Mouse (Mus musculus) liver, adult 2 months (tissue): ENCODE measurements at regions not wholly inside any gene's neighbourhood (a gene's known extent, or its start where the extent isn't known, plus 50 kb on each side); places are given as distances from the start of the nearest gene placed in this dataset.

Experiments used
- DNase-seq: peaks from one replicate; pipeline ENCODE4 v3.0.0-alpha.2; 2011; ENCODE audit warnings: low read depth, low spot score; ENCODE audit errors: extremely low read depth
- H3K27ac ChIP-seq: fragments of 200-500 bp; replicated peaks from 2 replicates; pipeline ENCODE4 v1.5.1; 2012; ENCODE audit warnings: low read depth, mild to moderate bottlenecking, control low read depth, inconsistent platforms, low read length; ENCODE audit not compliant: insufficient read depth
- H3K27me3 ChIP-seq: fragments of 200-500 bp; 2 replicates; pipeline ENCODE4 v1.6.1; 2012; ENCODE audit warnings: mild to moderate bottlenecking, moderate library complexity, low read length, inconsistent platforms; ENCODE audit not compliant: control insufficient read depth, insufficient read depth
- H3K36me3 ChIP-seq: fragments of 200-500 bp; 2 replicates; pipeline ENCODE4 v1.6.1; 2012; ENCODE audit warnings: low read length, inconsistent platforms; ENCODE audit not compliant: control insufficient read depth, insufficient read depth
- H3K4me1 ChIP-seq: fragments of 200-500 bp; 2 replicates; pipeline ENCODE4 v1.6.1; 2011; ENCODE audit warnings: low read length; ENCODE audit not compliant: control insufficient read depth, insufficient read depth
- H3K4me3 ChIP-seq: fragments of 200-500 bp; 2 replicates; pipeline ENCODE4 v1.5.1; 2011; ENCODE audit warnings: low read depth, mild to moderate bottlenecking, control low read depth, low read length, moderate library complexity; ENCODE audit not compliant: insufficient read depth
- H3K79me2 ChIP-seq: fragments of 200-500 bp; 2 replicates; pipeline ENCODE4 v1.6.1; 2012; ENCODE audit warnings: inconsistent platforms, mild to moderate bottlenecking, low read length, moderate library complexity; ENCODE audit not compliant: control insufficient read depth, insufficient read depth
- H3K9ac ChIP-seq: fragments of 200-500 bp; 2 replicates; pipeline ENCODE4 v1.6.1; 2012; ENCODE audit warnings: low read depth, mild to moderate bottlenecking, control low read depth, inconsistent platforms, low read length
- CTCF ChIP-seq: fragments of 200-500 bp; IDR thresholded peaks from 2 replicates; pipeline ENCODE4 v1.5.1; 2011; ENCODE audit warnings: low read depth, low read length, control low read depth
- POLR2A ChIP-seq: fragments of 200-500 bp; IDR thresholded peaks from 2 replicates; pipeline ENCODE4 v1.6.1; 2011; ENCODE audit warnings: low read length, control low read depth; ENCODE audit not compliant: insufficient read depth; ENCODE audit errors: extremely low read depth
- WGBS: fragments of 180-500 bp; shearing (Covaris S2); methylation state at CpG from one replicate; pipeline ENCODE4 v1.1.7; 2018; 5-methylcytosine and 5-hydroxymethylcytosine counted together

DNA sequence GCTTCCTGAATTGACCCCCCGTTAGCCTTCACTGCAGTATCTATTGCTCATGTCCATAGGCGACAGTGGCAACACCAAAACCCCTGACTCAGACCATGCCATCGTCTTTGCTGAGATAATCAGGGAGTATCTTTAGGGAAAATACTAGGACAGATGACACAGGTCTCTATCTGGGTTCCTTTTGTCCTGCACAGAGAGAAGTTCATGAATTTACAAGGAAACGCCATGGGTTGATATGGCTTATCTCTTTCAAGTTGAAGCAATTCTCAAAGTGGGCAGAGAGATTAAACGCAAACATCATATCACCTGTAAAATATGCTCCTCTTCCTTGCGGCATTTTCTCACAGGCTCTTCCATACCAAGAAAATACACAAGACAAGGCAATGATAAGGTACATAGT lies 124.8 kb upstream of the Klf6 start:
- no peak overlapping the region for H3K4me3 ChIP-seq
- H3K4me1 ChIP-seq, result no peaks in the 10 kb centered on the region
- H3K9ac ChIP-seq, result no peak overlapping the region
- no peak for DNase-seq
- H3K27ac ChIP-seq, result no peak overlapping the region
- no peaks in the 10 kb centered on the region for H3K79me2 ChIP-seq
- H3K27me3 ChIP-seq, result no peaks in the 10 kb centered on the region
- H3K36me3 ChIP-seq, result no peaks in the 10 kb centered on the region
- WGBS, result 89% methylated on average over 6 of the region's 6 CpGs
- TF ChIP-seq CTCF (no peak), POLR2A (no peak)

DNA sequence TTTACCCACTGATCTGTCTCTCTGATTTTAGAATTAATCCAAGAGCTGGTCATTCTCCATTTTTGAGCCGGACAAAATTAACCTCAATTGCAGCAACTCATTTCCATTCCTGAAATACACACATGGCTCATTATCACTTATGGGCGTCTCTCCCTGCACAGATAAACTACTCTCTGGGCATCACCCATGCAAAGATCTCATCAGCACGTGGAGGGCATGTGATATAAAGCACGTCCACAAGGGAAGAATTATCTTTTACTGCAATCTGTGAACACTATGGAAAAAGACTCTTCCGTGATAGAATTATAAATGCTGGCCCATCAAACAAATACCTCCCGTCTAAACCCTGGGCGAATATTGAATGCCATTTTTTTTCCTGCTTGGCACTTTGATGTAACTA lies 124.1 kb upstream of the Klf6 start:
- H3K27ac ChIP-seq, result no peak overlapping the region
- no peaks in the 10 kb centered on the region for H3K27me3 ChIP-seq
- H3K9ac ChIP-seq, result no peak overlapping the region
- no peak for DNase-seq
- H3K79me2 ChIP-seq, result no peaks in the 10 kb centered on the region
- no peak overlapping the region for H3K4me3 ChIP-seq
- no peaks in the 10 kb centered on the region for H3K4me1 ChIP-seq
- WGBS, result 89% methylated on average over 7 of the region's 7 CpGs
- H3K36me3 ChIP-seq, result no peaks in the 10 kb centered on the region
- TF ChIP-seq POLR2A (no peak), CTCF (no peak)

DNA sequence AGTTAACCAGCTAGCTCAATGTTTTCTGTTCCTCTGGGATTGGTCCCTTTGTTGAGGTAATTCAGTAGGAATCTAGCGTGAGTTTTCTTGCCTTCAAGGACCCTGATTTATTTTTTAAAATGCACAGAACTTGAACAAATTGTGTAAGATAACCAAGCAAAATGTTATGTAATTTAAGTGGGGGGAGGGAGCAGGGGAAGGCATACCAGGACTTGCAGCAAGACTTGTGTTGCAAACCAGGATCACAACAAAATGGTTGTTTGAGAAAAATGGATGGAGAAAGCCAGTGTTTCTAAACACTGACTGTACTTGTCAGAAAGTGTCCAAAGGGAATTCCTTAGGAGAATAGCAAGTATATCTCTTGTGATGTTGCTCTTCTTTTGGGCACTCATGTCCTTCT lies 120.5 kb upstream of the Klf6 start:
- no peaks in the 10 kb centered on the region for H3K79me2 ChIP-seq
- no peak overlapping the region for H3K9ac ChIP-seq
- H3K27ac ChIP-seq, result no peak overlapping the region
- H3K27me3 ChIP-seq, result no peaks in the 10 kb centered on the region
- 96% methylated on average over 1 of the region's 1 CpGs for WGBS
- DNase-seq, result no peak
- H3K4me3 ChIP-seq, result no peak overlapping the region
- H3K4me1 ChIP-seq, result no peaks in the 10 kb centered on the region
- TF ChIP-seq CTCF (no peak), POLR2A (no peak)
- no peaks in the 10 kb centered on the region for H3K36me3 ChIP-seq

DNA sequence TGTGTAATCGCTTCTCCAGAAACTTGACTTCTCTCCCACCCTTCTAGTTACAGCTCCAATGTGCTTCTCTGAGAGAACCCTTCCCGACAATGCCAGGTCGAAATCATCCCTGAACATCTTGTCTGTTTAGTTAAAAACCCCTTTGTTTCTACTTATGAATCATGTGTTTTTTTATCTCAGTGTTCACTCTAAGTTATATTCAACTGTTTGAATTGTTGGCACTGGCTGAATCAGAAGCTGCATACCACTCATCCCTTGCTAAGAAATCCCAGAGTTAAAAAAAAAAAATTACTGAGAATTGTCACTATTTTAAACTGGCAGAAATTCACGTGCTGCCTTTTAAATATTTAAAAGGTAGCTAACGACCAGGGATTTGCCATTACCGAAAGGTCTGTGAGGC lies 116.3 kb upstream of the Klf6 start:
- WGBS, result 88% methylated on average over 6 of the region's 6 CpGs
- H3K9ac ChIP-seq, result no peak overlapping the region
- H3K4me3 ChIP-seq, result no peak overlapping the region
- H3K27ac ChIP-seq, result no peak overlapping the region
- no peak for DNase-seq
- TF ChIP-seq POLR2A, result no peak
- no peak for TF ChIP-seq CTCF
- H3K27me3 ChIP-seq, result no peaks in the 10 kb centered on the region
- no peaks in the 10 kb centered on the region for H3K4me1 ChIP-seq
- no peaks in the 10 kb centered on the region for H3K36me3 ChIP-seq
- H3K79me2 ChIP-seq, result no peaks in the 10 kb centered on the region

DNA sequence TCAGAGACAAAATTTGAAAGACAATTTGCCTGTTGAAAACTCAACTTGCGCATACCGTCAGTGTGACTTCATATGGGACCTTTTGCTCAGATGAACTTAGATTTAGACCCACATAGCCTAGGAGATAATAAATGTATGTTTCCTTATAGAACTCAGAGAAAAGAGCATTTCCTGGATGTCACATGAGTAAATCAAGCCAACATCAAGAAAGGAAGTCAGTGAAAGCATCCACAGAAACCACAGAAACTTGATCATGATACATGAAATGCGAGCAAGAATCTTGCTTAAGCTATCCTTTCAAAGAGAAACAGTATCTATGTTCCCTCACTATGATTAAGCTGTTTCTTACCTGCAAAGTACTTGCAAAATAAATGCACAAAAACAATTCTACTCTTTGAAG lies 104.1 kb upstream of the Klf6 start:
- Histone ChIP-seq H3K27me3 (no peaks in the 10 kb centered on the region), H3K27ac (no peak overlapping the region), H3K36me3 (no peaks in the 10 kb centered on the region), H3K4me1 (no peaks in the 10 kb centered on the region), H3K9ac (no peak overlapping the region), H3K4me3 (no peak overlapping the region), H3K79me2 (no peaks in the 10 kb centered on the region)
- TF ChIP-seq POLR2A (no peak), CTCF (no peak)
- DNase-seq, result no peak
- 98% methylated on average over 3 of the region's 3 CpGs for WGBS

DNA sequence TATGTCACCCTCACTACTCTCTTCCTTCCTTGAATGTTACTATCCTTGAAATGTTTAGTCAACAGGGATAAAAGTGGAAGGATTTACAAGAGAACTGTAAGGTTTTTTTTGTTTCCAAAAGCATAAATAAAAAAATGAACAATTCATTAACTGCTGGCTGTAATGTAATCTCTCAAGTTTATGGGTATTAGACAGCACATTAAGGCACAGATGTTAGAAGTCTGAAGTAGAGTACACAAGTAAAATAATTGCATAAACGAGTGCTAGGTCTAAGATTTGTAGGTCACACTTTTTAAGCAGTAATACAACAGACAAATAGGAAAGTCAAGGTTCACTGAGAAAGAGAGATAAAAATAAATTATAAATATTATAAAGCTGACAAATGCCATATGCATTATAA lies 103.3 kb upstream of the Klf6 start:
- H3K9ac ChIP-seq, result no peak overlapping the region
- H3K4me1 ChIP-seq, result no peaks in the 10 kb centered on the region
- no peak for TF ChIP-seq POLR2A
- TF ChIP-seq CTCF, result no peak
- no peak for DNase-seq
- WGBS, result 87% methylated on average over 1 of the region's 1 CpGs
- no peak overlapping the region for H3K27ac ChIP-seq
- H3K4me3 ChIP-seq, result no peak overlapping the region
- H3K27me3 ChIP-seq, result no peaks in the 10 kb centered on the region
- no peaks in the 10 kb centered on the region for H3K36me3 ChIP-seq
- no peaks in the 10 kb centered on the region for H3K79me2 ChIP-seq
